Mouse (Mus musculus) T-helper 17 cell (primary cell): ENCODE measurements around the gene Exoc4.

Experiments used
- in situ Hi-C, 2 experiments: fragments of 300-600 bp; cut with MboI, MseI; formaldehyde crosslinking; loops; 1 replicate in 1 of 2; 2 replicates in 1 of 2; pipeline ENCODE4 v1.15.1; 2025; ENCODE audit warnings: high pct_unique_total_duplicates in 2 of 2

Gene Exoc4

DNA sequence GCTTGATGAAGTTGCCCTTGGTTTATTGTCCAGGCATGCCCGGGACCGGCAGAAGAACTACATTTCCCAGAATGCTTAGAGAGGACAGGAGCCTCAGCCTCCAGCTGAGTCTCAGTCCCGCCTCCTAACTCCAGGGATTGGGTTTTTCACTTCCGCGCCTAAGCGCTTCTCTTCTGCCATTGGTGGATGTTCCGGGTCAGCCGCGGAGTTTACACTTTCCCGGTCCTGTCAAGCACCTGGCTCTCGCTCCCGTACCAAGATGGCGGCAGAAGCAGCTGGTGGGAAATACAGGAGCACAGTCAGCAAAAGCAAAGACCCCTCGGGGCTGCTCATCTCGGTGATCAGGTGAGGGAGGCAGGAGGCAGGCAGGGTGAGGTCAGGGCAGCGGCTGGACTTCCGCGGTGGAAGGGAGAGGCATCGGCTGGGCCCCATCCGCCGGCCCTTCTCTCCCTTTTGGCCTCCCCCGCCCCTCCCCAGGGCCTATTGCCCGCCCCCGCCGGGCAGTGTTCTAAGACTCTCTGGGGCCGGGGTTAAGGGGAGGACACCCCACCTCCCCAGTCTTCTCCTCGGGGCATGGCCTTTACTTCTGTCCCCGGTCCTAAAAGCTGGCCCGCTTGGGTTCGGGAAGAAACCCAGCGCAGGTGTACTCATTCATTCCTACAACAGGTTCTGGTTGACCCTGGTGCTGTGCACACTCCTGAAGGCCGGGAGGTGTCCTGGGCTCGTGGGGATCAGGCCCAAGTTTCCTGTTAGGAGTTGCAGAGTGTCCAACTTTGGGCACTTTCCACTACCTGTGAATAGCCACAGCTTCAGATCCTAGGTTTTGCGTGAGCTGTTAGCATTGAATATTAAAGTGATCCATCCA lies at the start of gene Exoc4:
TSS of gene Exoc4 (plus strand) at position 192 of the 865 bp plus-strand sequence.
- in situ Hi-C loops: loop anchor here in 1 of 2 experiments (5.0 kb wide), 1 partner anchor 182 kb away; no protein-coding TSS in a partner anchor

DNA sequence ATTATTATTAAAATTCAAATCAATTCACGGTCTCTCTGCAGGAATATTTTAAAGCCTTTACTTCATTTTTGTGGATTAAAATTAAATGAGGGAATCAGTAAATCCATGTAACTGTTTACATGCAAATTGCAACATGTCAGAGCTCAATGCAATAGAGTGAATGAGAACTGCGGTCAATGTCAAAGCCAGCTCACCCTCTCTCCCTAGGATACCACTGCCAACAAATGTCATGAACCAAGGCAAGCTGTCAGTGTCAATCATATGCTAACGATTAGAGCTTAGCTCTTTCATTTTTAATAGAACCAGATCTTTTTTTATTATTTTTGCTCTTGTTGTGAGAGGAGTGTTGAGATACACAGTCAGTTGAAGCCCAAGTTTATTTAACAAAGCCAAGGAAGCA lies 30.1 kb upstream of the Exoc4 start:
- in situ Hi-C loops: no loop called here

DNA sequence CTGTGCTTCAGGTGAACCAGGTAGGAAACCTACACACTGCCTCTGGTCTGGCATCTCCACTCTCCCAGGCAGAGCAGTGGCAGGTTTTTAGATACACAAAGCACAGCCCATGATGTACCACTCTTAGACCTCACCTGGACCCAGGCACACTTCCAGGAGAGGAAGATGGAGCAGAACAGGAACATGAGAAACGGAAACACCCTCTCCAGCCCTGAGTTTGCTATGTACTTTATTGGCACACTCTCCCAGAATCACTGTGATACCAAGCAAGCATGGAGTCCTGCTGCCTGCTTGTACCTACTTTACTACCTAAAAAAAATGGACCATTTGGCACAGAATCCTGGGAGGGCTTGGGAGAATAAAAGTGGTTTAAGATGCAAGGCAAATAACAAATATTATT lies 22.2 kb upstream of the Exoc4 start:
- in situ Hi-C loops: no loop called here

DNA sequence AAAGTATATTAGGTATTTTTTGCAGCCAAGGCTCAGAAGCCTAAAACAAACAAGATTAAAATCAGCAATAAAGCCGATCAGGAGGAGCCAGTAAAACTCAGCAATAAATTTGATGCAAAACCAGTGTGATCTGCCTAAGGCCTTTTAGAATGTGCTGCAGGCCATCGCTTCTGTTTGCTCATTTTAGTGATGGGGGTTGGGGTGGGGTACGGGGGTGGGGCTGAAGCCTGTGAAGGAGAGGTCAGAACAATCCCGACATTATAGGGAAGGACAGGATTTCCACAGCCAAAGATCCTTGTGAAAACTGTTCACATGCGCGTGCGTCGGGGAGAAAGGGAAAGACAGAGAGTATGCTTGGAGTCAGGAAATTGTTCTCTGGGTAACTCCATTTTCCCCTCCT lies 21.5 kb upstream of the Exoc4 start:
- in situ Hi-C loops: no loop called here

DNA sequence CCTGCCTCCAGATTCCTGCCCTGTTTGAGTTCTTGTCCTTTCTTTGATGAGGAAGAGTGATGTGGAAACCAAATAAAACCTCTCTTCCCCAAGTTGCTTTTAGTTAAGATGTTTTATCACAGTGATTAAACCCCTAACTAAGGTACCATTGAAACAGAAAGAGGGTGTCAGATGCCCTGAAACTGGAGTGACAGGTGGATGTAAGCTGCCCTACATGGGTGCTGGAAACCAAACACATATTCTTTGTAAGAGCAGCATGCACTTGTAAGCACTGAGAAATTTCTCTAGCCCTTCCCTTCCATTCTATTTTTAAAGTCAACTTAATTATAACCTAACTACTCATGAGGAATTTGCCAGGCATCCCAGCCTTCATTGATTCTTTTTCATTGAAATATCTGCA lies 7.6 kb upstream of the Exoc4 start:
- in situ Hi-C loops: no loop called here

DNA sequence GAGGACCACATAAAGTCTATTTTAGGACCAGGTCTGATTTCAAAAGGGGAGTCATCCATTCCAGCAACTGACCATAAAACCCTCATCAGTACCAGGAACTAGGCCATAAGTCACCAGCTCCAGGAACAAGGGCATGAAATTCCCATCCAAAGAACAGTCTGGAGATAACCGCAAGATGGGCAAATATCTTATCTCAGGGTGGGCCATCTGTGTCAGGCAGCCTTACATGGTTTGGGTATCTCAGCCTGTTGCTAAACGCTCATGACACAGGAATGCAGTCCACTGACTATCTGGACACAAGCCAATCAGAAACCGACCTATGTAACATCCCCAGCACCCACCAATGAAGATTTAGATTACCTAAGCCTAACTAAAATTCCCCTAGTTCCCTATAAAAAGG lies 4.3 kb upstream of the Exoc4 start:
- in situ Hi-C loops: no loop called here

DNA sequence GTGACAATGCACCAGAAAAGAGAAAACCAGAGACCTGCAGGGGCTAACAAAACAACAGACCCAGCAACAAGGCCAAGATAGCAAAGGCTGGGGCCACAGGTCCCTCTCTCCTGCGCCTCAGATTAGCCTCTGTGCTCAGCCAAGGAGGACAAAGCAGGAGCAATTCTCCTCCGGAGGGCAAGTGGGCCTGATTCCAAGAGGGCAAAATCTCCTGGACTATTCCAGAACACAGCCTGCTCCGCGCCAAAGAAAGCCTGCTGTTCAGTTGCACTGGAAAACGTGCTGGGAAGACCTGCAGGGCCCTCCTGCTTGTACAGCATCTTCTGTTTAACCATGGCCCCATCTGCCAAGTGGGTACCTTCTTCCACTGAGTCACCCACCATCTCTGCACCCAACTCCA lies 1.7 kb upstream of the Exoc4 start:
- in situ Hi-C loops: loop anchor here in 1 of 2 experiments (5.0 kb wide), 1 partner anchor 180 kb away; no protein-coding TSS in a partner anchor

DNA sequence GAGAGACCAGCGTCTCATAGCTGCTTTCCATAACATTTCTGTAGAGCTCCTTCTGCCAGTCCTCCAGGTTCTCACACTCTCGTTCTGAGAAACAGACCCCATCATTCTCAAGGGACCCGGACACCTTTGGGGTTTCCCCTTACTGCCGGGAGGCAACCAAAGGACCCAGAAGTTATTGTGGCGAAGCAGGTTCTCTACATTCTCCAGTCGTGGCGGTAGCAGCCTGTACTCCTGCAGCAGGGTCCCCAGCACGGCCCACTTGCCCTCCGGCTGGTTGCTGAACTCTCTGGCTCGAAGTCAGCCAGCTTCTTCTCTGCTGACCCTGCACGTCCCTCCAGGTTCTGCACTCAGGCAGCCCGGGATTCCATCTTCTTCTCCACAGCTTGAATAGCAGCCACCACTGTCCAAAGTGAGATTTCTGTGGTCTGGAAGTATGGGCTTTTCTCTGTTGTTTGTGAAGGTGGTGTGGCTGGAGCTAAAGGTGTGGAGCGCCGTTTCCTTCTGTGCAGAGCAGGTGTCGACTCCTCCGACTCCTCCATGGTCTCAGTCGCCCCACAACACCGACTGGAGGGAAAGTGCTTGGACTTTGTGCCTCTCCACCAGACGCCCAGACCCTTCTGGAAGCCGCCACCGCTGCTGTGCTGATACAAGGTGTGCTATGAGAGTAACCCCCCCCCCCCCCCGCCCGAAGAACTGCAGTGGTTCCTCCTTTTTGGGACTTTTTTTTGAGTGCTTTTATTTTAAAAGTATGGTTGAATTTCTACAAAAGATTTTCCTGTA lies 1.1 kb upstream of the Exoc4 start:
- in situ Hi-C loops: loop anchor here in 1 of 2 experiments (5.0 kb wide), 1 partner anchor 180 kb away; no protein-coding TSS in a partner anchor

DNA sequence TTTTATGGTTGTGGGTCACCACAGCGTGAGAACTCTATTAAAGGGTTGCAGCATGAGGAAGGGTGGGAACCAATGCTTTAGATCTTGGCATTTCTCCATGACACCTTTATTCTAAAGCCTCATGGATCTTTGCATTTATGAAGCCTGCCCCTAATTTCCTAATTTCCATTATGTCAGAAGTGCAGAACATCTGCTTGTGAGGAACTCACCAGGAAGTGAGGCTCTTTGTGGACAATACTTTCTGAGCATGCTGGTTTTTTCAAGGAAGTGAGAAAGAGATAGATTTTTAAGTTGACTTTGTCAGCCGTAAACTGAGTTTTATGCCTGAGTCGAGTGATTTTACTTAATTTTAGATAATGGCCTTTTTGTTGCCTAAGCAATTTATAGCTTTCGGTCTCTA lies 7.8 kb downstream of the Exoc4 start:
- in situ Hi-C loops: loop anchor here in 1 of 2 experiments (25.0 kb wide), 1 partner anchor 1944 kb away; no protein-coding TSS in a partner anchor

DNA sequence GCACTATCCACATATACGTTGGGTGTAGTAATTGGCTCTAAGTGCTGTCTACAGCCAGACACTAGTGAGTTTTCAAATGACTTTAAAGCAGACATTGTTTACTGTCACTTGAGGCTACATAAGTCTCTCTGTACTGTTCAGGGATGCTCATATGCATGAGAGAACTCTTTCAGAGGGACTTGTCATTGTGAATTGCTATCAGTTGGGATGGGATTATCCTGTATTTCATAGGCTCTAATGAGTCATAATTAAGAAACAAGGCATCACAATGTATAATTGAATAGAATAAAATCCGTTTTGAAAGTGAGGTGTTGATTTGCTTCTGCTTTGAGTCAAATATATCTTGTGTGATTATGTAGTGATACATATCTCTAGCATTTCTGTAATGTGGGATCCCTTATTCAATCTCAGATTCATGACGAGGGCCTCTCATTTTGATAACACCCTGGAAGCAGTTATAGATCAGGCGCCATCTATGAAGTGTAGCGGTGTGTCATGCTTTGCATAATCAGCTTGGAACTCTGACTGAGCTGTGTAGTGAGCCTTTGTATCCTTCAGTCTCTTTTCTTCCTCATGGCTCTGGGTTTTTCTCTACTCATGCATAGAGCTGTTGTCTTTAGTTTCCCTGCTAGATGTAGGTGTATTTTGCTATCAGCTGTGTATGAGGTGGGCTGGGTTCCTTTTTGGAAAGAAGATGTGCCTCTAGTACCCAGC lies 8.3 kb downstream of the Exoc4 start:
- in situ Hi-C loops: loop anchor here in 1 of 2 experiments (25.0 kb wide), 1 partner anchor 1945 kb away; no protein-coding TSS in a partner anchor

DNA sequence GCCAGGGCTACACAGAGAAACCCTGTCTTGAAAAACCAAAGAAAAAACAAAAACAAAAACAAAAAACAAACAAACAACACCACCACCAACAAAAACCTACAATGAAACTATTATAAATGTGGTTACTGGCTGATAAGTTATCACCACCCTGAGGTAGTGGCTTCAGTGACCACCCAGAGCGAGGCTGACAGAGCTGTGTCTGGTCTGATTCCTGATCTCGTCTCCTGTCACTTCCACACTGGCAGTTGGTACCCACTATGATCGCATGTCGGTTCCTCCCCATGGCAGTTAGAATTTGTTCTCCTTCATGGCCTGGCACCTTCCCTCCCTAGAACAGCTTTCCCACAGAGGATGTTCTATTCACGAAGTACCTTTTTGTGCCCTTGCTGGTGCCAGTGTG lies 11.0 kb downstream of the Exoc4 start:
- in situ Hi-C loops: loop anchor here in 1 of 2 experiments (25.0 kb wide), 1 partner anchor 1948 kb away; no protein-coding TSS in a partner anchor

DNA sequence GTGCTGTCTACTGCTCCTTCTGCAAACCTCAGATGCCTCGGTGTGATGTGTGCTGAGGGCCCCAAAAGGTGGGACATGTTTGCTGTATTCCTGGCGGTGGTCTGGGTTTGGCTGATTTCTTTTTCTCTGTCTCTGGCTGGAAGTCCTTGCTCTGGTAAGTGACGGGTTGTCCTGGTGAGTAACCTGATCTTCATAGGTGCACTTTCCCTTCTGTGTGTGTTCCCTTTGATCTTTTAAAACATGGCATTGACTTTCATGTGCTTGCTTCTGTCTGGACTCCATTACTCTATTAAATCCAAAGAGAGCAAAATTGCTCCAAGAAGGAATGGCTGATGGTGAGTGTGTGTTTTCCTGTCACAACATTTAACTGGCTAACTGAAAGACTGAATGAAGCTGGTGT lies 12.7 kb downstream of the Exoc4 start:
- in situ Hi-C loops: loop anchor here in 1 of 2 experiments (25.0 kb wide), 1 partner anchor 1949 kb away; no protein-coding TSS in a partner anchor

DNA sequence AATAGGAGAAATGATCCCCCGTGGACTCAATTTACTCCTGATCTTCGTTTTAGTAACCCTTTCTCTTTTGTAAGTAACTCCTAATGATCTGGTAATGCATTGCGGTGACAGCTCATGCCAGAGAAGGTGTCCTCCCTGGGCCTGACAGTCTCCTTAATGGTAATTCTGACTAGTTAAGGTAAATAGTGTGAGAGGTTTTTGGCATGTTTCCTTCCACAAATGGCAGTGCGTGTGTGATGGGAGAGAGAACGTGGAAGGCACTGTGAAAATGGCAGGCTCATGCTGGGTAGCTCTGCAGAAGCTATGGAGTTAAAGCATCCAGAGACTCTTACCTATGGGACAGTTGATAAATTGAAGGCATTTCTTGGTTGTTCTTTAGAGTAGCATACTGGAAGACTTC lies 15.1 kb downstream of the Exoc4 start:
- in situ Hi-C loops: loop anchor here in 1 of 2 experiments (25.0 kb wide), 1 partner anchor 1952 kb away; no protein-coding TSS in a partner anchor

DNA sequence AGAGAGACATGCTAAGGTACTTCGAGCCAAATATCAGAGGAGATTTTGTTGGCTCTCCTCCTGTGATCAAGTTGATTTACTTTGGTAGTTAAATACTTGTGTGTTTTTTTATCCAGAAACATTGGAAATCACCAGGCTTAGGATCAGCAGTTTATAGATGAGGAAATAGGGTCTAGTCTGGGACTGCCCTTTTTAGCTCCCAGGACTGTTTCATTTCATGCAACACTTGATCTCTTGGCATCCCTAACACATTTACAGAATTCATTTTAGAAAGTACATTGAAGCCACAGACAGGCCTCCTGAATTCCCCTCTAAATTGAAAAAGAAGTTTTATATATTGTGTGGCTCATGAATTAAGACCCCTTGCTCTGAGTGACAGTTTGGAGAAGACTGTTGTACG lies 15.5 kb downstream of the Exoc4 start:
- in situ Hi-C loops: loop anchor here in 1 of 2 experiments (25.0 kb wide), 1 partner anchor 1952 kb away; no protein-coding TSS in a partner anchor

DNA sequence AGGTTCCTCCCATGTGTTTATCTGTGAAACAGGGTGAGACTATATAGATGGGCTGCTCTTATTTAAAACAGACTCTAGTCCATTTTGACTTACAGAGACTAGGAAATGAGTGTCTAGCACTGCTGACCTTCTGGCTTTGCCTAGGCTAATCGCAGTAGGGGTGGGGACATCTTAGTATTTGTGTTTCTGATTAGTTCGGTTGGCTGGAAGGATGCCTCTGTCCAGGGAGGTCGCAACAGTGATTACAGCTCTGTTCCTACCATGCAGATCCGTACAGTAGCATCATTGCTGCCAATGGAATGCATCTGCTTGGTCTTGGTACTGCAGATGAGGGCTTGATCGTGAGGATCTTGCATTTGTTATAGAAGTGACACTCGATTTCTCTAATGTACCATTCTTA lies 18.7 kb downstream of the Exoc4 start:
- in situ Hi-C loops: loop anchor here in 1 of 2 experiments (25.0 kb wide), 1 partner anchor 1955 kb away; no protein-coding TSS in a partner anchor

DNA sequence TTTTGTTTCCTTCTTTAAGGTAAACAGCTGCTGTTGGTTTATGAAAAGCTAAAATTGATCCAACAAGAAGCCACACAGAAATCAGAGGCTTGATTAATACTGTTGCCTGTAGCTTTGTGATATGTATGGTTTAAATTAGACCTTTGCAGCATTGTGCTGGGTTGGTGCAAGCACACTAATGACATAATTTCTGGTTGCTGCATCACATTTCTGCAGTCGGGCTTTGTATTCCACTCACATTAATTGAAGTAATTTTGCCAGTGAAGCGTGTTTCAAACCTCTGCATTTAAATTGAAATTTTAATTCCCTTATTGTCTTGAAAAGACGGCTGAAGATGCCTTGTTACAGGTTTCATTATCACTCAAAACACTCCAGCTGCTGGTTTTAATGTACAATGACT lies 34.6 kb downstream of the Exoc4 start:
- in situ Hi-C loops: no loop called here

DNA sequence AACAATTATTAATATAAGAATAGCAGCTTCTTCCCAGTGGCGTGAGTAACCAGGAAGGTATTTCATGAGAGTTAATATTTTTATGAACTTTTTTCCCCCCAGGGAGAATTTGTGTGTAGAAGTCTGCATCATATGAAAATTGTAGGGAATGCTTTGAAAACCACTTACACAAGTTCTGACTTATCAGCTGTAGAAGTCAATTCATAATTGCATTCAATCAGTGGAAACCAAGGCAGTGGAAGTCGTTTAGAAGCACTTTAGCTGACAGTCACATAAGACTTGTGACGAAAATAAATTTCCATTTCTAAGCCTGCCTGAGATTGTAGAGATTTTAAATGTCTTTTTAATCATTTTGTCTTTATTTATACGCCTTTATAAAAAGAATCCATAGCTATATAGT lies 35.1 kb downstream of the Exoc4 start:
- in situ Hi-C loops: no loop called here

DNA sequence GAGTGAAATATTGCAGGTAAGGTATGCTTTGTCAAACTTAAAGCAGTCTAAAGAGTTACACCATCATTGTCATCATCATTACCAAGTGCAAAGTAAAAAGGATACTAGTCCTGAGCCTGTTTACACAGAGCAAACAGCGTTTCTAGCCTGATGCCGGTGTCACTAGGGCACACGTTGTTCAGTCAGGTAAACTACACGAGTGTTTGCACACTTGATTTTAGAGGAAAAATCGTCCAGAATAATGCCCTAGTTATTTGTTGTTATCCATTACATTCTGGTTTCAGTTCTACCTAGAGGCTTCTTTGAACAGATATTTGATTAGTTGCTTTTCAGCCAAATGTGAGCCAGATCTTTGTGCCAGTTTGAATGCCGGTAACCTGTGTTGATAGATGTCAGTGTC lies 37.5 kb downstream of the Exoc4 start:
- in situ Hi-C loops: no loop called here

DNA sequence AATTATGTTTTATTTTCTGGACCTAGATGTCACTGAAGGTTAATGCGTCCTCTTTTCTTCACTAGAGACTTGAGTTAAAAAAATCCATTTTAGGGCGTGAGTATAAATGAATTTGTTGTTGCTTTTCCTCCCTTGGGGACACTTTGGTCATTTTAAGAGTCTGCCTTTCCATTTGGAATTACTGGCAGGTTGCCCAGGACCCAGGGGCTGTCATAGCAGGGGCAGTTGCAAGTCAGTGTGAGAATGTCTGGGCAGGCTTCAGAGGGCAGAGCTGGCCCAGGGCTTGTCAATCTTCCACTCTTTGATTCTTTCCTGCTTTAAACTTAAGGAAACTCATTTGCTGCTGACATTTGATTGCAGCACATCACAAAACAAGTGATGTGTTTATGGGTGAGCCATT lies 45.7 kb downstream of the Exoc4 start:
- in situ Hi-C loops: no loop called here

DNA sequence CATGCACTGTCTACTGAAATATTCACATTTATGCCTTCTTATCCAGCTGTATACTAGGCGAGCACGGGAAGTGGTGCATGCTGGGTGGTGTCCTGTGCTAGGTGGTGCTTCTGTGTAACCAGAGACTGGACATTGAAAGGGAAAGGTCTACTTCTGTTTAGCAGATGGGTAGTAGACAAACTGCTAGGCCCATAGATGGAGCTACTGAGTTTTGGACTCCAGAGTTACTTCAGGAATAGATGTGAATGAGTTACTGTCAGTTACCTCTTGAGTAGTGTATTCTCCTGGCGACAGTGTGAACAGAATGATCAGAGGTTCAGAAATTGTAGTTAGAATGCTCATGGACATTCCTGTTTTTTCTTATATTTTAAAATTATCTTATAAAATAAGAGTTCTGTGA lies 48.7 kb downstream of the Exoc4 start:
- in situ Hi-C loops: no loop called here

DNA sequence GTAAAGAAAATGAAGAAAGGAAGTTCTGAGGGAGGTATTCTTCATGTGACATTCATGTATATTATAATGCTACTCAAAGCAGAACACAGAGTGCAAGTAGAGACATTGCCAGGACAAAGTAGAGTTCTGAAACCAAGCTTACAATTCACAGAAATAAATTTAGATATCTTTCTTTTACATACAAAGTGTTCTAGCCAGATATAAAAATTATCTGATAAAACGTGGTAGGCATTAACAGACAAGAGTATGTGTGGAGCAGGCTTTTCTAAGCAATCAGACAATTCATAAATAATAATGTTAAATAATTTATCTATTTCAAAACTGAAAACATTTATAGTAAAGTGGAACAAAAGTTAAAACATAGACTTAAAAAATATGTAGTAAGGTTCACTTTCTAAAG lies 49.9 kb downstream of the Exoc4 start:
- in situ Hi-C loops: no loop called here
